Mouse (Mus musculus): ENCODE data around the gene Dnah8.
A peak's percentile ranks its signal among the peaks of the same experiment; 100 is the strongest.
"Not testable (repeated sequence)": the region's sequence is repeated elsewhere in the genome, so short reads cannot be mapped to it uniquely, and the experiment has no call there.

Gene Dnah8

DNA sequence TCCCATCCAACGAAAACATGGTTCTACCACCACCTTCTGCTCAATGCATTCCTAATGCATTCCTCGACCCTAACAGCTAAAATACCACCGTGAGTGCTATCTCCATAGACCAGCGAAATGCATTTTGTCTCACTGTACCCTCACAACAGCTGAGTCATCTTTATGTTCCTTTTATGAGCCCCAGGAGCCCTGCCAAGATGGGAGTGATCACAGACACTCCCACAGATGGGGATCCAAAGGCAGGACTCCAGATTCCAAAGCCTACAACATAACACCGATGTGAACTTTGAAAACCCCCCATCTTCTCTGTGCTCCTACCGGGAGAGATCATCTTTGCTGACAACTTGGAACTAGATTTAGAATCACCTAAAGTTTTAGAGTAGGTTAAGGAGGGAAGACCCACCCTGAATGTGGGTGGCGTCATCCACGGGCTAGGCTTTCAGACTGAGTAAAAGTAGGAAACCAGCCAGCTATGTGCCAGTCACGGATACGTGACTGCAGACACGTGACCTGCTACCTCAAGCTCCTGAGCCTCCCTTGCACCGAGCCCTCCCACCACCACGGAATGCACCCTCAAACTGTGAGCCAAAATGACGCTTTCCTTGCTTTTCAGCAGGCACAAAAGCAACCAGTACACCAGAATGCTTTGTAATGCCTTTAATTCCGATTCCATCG lies 14.7 kb upstream of the Dnah8 start:
- no peak for DNase-seq

DNA sequence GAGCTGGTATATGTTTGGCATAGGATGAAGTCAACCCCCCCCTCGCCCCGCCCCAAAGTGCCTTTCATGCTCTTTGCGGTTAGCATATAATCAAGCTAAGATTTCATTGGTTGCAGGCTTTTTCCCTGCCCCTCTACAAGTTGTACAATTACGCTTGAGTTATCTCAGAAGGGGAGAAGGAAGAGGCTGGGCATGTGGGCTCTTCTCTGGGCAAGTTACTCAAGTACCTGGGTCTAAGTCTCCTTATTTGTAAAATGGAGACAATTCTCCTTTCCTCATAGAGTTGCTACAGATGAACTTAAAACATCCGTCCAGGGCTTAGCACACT lies 14.2 kb upstream of the Dnah8 start:
- DNase-seq = no peak

DNA sequence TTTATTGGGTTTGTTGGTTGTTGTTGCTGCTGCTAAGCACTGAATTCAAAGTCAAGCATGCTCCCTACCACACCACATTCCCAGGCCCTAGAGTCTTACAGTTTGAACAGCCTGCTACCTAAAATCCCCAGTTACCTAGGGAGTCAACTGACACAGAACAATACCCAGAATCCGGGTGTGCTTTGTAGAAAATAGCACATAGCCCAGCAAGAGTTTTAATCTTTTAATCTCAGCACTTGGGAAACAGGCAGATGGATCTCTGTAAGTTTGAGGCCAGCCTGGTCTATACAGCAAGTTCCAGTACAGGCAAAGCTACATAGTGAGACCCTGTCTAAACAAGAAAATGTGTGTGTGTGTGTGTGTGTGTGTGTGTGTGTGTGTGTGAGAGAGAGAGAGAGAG lies 13.4 kb upstream of the Dnah8 start:
- no peak for DNase-seq

DNA sequence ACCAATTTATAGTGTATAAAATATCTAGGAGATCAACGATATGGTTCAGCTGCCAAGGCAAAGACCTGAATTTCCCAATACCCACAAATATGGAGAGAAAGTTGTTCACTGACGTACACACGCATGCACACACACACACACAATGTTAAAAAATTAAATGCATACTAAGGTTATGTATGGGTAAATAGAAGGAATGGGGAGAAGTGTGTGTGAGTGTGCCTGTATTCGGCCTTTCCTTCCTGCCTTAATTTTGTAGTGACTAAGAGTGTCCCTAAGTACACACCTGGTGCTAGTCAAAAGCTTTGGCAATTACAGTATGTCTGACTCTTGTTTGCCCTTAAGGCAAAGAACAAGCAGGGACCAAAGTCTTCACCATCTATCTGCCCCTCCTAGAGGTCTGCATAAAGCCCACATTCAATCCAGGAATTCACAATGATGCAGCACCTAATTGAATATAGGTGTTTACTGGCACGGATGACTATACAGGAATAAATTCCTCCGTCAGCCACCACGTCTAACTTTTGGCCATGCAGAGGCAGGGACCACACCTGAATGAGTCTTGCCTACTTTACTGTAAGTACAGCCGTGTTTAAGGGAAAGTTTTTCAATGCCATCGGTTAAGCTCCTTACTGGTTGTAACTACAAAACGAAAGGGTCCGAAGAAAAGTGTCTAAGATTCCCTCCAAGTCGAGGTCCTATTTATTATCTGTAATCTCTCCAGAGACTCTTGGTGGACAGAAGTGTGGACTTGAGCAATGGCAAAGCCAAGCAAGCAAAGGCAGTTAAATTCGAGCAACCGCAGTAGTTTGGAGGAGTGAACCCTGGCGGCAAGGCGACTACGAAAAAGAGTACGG lies 12.7 kb upstream of the Dnah8 start:
- no peak for DNase-seq

DNA sequence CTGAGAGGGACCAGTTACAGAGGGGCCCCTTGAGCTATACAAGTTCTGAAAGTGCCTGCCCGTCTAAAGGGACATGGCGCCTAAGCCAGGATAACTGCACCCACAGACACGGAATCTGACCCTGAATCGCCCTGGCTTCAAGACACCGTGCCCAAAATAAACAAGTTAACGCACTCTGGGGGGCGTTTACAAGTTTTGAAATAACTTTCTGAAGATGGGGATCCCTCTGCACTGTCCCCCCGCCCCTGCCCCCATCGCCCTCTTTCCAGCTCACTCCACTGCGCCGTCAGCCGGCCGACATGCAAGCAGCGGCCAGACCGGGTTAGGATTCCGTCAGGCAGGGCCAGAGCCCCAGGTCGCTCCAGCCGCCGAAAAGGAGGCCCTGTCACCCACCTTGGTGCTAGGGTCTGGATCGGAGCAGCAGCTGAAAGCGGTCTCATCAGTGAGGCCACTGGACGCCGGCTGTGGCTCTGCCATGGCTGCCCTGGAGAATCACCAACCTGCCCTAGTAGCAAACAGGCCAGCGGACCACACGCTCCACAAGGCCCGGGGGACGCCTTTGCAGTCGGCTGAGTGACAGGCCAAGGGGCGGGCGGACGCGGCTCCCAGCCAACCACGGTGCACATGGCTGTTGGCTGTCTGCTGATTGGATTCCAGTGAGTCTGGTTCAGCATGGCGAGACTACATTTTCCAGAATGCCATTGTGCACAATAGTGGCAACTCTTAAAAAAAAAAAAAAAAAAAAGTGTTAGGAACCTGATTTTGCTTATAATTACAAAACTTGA lies 11.9 kb upstream of the Dnah8 start:
- DNase-seq = peak; percentile 100

DNA sequence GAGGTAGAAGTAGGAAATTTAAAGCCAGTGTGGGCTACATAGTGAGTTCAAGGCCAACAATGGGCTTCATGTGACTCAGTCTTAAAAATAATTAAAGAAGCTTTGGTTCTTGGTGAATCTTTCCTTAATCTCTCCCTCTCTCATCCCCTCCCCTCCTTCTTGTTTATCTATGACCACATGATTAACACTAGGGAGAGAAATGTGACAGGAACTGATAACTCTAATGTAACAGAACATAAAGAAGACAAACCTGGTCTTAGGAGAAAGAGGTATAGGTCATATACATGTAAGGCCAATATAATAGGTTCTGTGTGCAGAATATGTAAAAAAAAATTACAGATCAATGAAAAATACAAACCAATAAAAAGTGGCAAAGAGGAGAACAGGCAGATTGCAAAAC lies 10.8 kb upstream of the Dnah8 start:
- DNase-seq = no peak

DNA sequence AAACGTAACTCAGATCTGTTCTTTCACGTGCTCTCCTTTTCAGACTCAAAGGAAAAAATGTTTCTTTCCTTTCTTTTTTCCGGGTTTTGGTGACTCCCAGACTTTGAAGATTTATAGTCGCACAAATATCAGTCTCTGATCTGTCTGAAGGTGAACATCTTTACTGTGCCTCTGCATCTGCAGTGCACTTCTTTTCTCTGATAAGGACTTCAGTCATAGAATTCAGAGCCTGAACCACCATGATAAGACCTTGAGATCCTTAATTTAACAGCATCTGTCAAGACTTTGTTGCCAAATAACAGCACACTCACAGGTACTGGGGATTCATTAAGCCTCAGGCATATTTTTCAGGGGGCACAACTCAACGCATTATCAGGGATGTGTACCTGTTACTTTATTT lies 8.0 kb upstream of the Dnah8 start:
- DNase-seq = no peak

DNA sequence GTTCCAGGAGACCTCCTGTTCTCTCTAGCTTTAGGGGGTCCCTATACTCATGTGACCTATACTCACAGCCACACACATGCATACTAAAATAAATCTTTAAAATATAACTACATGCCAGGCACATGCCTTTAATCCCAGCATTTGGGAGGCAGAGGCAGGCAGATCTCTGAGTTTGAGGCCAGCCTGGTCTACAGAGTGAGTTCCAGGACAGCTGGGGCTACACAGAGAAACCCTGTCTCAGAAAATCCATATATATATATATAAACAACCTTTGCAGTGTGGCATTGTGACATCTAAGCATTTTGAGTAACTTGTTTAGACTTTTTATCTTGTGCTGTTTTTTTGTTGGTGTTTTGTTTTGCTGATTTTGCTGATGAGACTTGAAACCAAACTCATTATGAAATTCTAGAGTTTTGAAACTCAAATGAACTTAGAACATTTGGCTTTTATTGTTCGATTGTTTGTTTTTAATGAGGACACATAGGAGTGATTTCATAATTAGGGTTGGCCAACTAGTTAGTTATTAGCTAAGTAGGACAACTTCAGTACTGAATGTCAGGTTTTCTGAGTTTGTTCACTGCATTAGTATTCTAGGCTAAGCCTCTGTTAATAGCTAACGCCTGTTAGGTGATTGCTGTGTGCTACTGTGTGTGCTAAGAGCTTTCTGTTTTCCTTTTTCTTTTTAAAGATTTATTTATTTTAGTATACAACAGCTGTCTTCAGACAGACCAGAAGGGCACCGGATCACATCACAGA lies 5.8 kb upstream of the Dnah8 start:
- DNase-seq = no peak

DNA sequence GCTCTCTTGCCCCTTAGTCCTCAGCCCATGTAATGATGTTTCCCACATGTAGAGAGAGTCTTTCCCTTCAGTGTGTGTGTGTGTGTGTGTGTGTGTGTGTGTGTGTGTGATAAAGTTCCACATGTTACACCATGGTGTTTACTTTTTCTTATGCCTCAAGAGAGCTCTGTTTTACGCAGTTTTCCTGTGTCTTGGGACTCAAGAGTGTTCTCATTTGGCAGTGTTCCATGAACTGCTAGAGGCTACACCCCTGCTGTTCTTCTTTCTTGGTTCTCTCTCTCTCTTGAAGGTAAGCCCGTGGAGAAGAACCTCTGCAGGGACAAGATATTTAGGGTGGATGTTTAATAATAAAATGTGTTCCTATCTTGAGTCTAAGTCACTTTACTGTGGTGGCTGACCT lies 5.0 kb upstream of the Dnah8 start:
- no peak for DNase-seq

DNA sequence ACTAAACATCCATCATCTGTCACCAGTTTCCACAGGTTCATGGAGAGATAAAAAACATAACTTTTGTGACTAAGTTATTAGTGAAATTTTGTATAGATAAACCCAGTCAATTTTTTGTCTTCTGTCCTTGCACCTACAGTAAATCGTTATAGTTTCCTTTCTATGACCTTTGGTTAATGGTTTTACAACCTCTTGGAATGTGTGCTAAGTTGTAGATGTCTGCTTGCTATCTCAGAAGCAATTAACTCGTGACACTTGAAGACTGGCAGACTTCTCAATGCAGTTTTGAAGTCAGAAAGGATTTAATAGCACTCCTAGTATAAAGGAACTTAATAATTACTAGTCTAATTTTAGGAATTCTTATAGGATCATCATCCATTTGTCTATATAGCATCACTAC lies 3.6 kb upstream of the Dnah8 start:
- no peak for DNase-seq

DNA sequence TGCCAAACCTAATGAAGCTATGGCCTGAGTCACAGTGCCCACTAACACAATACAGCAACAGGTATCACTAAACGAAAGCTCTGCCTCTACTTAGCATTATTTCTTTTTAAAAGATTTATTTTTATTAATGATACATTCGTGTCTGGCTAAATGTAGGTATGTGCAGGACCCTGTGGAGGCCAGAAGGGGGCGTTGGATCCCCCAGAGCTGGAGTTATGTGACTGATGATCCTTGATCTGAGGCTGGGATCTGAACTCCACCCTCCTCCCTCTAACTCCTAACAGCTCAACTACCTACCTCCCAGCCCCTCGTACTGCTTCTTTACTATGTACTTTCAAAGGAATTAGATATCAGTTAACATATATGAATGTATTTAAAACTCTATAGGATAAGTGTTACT lies 2.7 kb upstream of the Dnah8 start:
- DNase-seq = no peak

DNA sequence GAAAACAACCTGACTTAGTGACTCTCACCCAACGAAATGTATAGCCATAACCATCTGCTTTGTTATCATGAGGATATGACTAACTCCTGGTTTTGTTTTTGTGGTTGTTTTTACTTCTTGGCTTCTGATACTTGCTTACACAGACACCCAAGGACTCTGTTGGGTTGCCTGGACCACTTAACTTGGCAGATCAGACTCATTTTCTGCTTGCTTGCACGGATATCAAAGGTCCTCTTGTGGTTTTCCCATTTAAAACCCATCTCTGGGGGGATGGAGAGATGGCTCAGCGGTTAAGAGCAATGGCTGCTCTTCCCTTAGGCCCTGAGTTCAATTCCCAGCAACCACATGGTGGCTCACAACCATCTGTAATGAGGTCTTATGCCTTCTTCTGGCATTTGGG lies 954 bp upstream of the Dnah8 start:
- DNase-seq = no peak

DNA sequence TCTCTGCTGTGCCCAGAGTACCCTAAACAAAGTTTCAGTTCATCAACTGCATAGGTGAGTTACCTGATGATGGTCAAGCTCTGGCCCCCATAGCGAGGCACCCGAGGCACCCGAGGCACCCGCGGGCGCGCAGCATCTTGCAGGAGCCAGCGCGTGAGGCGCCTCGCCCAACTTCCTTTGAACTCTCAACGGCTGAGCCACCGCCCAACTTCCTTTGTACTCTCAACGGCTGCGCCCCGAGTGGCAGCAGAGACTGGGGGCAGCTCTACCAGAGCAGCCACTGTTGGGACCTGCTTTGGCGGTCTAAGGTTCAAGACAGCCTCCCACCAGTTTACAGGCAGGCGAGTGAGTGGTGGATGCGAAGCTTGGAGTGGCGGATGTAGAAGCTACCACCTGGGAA lies 2.6 kb downstream of the Dnah8 start, which contains the start of gene Glo1:
Gene Glo1 (minus strand): TSS at position 153 of the 400 bp plus-strand sequence.
- not testable (repeated sequence) for DNase-seq

DNA sequence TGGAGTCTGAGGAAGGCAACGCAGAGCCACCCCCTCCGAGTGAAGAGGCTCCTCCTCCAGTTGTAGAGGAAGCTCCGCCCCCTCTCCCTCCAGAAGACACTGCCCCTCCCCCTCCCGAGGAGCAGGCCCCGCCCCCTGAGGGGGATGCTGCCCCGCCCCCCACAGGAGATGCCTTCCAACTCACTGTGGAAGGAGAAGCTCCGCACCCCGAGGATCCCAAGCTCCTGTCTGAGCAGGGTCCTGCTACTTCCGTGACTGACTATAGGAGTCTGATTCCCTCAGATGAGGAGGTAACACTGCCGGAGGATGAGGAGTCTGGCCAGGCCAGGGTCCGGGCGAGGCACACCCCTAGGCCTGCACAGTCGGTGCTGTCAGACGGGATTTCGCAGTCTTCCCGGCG lies 11.2 kb downstream of the Dnah8 start:
- DNase-seq = peak; percentile 41

DNA sequence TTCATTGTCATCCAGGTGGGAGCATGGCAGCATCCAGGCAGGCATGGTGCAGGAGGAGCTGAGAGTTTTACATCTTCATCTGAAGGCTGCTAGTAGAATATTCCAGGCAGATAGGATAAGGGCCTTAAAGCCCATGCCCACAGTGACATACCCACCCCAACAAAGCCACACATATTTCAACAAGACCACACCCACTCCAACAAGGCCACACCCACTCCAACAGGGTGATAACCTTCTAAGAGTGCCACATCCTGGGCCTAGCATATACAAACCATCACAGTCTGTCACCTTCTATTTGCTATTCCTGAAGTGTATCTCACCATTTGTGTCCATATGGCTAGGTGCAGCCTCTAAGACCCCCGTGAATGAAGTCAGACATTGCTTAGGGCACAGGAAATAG lies 13.6 kb downstream of the Dnah8 start:
- no peak for DNase-seq

DNA sequence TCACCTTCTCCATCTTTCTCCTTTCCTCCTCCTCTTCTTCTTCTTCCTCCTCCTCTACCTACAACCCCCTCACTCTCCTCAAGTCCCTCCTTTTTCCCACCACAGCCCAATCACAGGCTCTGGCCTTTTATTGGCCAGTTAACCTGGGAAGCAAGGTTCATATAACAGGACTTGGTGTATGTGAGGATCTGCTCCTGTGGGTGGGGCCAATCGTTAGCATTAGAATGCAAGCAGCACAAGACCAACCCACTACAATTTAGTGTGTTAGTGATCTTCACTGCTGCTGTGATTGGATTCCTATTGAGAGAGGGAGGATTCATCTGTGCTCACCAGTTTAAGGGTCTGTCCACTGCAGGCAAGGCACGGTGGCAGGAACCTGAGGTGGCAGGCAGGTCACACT lies 14.8 kb downstream of the Dnah8 start:
- no peak for DNase-seq

DNA sequence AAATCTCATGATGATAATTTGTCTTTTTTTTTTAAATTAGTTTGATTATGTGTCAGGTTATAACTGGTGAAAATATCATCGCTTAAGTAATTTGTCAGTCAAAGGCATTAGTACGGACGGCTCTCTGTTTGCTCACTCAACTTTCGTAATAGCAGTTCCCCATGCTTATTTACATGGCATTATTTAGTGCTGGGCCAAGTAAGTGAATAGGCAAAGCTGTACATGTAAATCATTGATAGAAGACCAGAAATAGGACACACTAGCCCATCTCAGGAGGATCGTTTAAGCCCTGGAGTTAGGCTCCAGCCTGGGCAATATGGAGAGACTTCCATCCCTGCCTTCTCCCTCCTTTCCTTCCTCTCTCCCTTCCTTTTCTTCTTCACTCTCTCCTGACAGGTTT lies 16.7 kb downstream of the Dnah8 start:
- DNase-seq = no peak

DNA sequence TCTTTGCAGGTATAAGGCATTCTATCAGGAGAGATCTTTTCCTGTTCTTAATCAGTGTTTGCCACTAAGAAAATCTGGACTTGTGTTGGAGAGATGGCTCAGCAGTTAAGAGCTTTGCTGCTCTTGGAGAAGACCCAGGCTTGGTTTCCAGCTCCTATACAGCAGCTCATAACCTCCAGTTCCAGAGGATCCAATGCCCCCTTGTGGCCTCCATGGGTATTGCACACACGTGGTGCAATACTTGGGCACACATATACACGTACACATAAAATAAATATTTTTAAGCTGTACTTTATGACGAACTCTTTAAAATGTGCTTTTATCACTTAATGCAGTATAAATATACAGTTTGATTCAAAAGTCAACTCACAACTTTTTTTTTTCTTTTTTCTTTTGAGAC lies 24.6 kb downstream of the Dnah8 start:
- no peak for DNase-seq

DNA sequence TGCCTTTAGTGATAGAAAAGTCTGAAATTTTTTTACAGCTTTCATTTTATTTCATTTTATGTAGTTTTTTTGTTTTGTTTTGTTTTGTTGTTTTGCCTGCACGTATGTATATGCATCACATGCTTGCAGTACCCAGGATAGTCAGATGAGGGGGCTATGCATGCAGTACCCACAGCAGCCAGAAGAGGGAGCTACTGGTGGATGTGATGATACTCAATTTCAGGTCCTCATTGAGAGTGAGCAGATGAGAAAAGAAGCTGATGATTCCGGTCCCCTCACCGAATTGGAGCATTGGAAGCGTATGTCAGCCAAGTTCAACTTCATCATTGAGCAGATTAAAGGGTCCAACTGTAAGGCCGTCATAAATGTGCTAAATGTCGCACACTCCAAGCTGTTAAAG lies 28.9 kb downstream of the Dnah8 start:
- peak; percentile 13 for DNase-seq

DNA sequence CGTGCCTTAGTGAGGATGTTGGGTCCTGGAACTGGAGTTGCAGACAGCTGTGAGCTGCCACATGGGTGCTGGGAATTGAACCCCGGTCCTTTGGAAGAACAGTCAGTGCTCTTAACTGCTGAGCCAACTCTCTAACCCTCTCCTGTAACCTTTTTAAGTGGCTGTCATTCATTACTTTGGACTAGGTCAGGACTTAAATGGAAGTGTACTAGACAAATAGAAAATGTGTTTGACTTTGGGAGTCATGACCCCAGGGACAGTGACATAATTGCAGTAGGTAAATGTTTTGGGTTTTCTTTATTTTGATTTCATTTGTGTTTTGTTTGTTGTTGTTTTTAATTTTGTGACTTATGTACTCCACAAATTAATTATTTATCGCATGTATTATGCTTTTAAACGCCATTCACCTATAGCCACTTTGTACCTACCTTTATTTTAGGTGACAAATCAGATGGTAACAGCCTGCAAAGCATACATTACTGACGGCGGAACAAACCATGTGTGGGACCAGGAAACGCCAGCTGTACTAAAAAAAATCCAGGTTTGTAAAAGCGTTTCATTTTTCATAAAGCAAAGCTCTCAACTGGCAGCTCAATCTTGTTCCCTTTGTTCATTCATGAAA lies 33.5 kb downstream of the Dnah8 start:
- no peak for DNase-seq

DNA sequence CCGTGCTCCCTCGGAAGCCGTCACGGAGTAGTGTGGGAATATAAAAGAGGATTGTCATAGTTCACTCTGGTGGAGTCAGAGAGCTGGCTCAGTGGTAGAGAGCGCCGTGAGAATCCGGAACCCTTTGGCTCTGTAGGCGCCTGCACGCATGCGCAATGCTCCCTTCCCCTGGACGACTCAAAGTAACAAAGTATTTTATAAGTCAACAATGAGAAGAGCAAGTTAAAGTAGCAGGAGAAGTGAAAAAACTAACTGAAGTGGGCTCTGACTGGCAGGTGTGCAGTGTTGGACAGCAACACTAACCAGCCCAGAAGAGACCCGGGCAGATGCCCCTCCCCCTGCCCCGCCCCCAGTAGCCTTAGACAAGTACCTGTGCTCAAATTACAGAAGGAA lies 34.0 kb downstream of the Dnah8 start:
- DNase-seq = peak; percentile 86

DNA sequence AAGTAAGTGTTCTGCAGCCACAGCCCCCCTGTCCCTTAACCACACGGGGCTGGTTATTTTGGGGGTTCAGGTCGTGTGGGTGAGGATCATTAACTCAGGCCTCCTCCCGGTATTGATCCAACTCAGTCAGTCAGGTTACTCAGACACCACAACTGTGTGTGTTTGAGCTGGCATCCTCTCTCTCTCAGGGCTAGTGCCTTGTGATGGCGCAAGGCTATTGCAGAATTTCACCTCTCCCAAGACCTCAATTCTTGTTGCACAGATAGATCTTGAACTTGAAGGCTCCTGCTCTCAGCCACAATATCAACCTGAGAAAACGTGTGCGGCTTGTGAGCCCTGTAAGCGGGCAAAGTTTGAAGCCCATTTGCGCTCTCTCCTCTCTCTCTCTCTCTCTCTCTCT lies 38.0 kb downstream of the Dnah8 start:
- no peak for DNase-seq

DNA sequence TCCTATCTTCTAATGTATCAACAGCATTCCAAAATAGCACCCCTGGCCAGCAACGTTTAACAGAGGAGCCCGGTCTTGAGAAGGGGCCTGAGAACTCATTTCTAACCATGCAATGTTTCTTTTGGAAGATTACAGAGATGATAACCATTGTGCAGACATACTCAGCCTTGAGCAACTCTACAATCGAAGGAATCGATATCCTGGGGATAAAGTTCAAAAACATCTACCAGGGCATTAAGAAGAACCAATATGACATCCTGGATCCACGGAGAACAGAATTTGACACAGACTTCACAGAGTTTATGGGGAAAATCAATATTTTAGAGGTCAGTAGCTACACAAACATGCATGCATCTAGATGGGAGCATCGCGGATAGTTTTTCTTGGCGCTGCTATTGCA lies 39.0 kb downstream of the Dnah8 start:
- no peak for DNase-seq
